Mouse (Mus musculus) cerebellum, postnatal 10 days (tissue): ENCODE measurements at regions not wholly inside any gene's neighbourhood (a gene's known extent, or its start where the extent isn't known, plus 50 kb on each side); places are given as distances from the start of the nearest gene placed in this dataset.

Experiments
- DNase-seq, 2 experiments: peaks; one replicate each; pipeline ENCODE4 v3.0.0; 2021; ENCODE audit warnings: mixed read lengths in 2 of 2

GRCm38 (mm10) chr4:39926021-39926591 lies 216.8 kb upstream of the Aco1 start:
- DNase-seq = no peak

GRCm38 (mm10) chr4:39926594-39926993 lies 216.3 kb upstream of the Aco1 start:
- DNase-seq = no peak

GRCm38 (mm10) chr4:39928491-39928890 lies 214.4 kb upstream of the Aco1 start:
- DNase-seq = no peak

- peak; percentile 18 to 25 for DNase-seq
Observed at GRCm38 (mm10) chr4:39934025-39934708, 208.7 kb upstream of the Aco1 start.

DNA sequence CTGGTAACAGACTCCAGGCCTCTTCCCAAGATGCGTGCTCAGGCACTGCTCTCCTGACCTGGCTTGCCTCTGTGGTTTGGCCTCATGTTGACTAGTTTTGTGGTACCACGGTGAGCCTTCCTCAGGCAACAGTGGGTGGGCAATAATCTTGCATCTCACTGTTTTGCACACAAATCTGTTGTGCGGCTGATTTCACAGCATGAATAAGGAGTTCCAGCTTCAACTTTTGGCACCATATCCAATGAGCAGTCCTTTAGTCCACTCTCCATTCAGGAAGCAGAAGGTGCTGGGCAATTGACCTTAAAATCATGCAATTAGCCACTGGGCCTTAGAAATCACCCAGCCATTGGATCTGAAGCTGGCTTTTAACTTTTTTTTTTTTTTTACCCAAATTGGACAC lies 184.2 kb upstream of the Aco1 start:
- DNase-seq = peak; percentile 67 to 79

- no peak for DNase-seq
Observed at GRCm38 (mm10) chr4:39967938-39968337, 174.9 kb upstream of the Aco1 start.

- no peak for DNase-seq
Observed at GRCm38 (mm10) chr4:39991358-39991757, 151.5 kb upstream of the Aco1 start.

DNA sequence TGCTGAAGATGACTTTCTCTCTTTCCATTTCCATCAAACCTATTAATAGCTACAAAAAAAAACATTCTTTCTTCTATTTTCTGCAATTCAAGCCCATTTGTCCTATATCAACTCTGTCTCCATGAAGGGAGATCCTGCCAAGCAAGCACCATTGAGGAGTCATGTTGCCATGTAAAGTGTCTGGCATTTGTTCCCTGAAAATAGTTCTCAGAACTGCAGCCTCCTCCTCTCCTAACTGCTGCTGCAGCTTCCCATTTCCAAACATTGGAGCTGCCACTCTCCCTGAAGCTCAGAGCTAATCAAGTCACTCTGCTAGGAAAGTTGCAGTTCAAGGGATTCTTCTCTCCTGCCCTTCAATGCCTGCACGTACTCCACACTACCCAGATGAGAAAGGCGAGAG lies 151.0 kb upstream of the Aco1 start:
- DNase-seq = no peak

GRCm38 (mm10) chr4:39998771-39999422 lies 144.0 kb upstream of the Aco1 start:
- no peak for DNase-seq

- peak; percentile 89 to 93 for DNase-seq
Observed at GRCm38 (mm10) chr4:40014666-40015065, 128.2 kb upstream of the Aco1 start.

- no peak for DNase-seq
Observed at GRCm38 (mm10) chr4:40016856-40017255, 126.0 kb upstream of the Aco1 start.

- peak; percentile 63 to 70 for DNase-seq
Observed at GRCm38 (mm10) chr4:40018208-40018607, 124.7 kb upstream of the Aco1 start.

DNA sequence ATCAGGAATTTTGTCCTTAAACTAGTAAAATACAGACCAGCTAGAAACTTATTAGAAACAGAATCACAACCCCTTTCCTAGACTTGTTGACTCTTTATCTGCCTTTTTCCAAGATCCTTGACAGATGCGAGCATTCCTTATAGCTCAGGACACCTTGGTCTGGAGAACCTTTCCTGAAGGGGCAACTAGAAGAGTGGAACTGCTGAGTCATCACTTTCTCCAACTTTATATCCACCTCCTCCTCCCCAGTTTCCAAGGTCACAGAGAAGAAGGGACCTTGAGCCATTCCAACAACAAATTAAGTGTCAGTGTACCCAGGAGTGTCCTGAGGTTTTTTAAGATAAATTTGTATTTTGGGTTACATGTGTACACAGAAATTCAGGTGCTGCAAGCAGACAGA lies 111.5 kb upstream of the Aco1 start:
- DNase-seq = no peak

DNA sequence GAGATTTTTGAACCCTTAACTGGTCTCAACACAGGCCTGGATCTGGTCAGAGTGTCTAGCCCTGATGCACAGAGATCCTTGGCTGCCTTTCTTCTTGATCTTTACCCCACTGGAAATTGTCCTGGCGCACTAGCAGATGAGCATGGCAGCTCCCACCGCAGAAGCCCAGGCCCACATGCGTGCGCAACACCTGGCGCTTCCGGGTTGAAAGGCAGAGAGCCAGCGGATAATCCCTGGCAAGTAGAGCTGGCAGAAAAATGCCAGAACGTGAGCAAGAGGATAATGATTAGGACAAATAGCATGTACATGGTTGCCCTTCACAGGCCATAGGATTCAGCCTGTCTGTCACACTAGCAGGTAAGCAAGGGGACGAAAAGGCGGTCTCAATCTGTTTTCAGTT lies 95.0 kb upstream of the Aco1 start:
- DNase-seq = peak; percentile 88 to 92

GRCm38 (mm10) chr4:40049086-40049485 lies 93.8 kb upstream of the Aco1 start:
- DNase-seq = peak; percentile 59 to 70

GRCm38 (mm10) chr4:40051848-40052247 lies 91.0 kb upstream of the Aco1 start:
- DNase-seq = no peak

GRCm38 (mm10) chr4:40053391-40053790 lies 89.5 kb upstream of the Aco1 start:
- no peak for DNase-seq

DNA sequence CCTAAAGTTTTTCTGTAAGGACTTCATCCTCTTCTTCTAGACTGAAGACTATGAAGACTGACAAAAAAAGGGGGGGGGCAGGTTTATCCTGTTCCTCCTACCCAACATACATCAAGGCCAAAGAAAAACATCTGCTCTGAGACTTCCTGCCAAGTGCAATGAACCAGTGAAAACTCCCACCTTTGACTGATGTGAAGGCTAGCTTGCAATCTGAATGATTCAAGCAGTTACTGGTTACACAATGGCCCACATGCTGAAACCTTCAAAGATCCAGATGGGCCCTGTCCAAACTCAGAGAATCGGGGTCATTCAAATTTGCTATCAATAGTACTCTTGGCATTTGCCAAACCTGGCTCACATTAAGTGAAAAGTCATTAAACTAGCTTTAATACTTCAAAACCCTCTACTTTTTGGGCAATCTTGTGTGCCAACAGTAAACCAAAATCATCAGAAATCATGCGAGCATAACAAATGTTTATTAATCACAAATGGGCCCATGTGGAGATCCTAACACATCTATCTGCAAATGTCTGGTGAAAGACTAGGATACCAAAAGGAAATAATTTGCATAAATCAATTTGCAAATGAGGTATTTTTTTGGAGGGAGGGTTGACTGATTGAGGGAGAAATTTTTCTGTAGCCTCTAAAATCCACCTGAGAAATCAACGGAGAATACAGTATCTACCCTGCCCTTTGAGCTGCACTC lies 79.0 kb upstream of the Aco1 start:
- DNase-seq = peak; percentile 30 to 44

DNA sequence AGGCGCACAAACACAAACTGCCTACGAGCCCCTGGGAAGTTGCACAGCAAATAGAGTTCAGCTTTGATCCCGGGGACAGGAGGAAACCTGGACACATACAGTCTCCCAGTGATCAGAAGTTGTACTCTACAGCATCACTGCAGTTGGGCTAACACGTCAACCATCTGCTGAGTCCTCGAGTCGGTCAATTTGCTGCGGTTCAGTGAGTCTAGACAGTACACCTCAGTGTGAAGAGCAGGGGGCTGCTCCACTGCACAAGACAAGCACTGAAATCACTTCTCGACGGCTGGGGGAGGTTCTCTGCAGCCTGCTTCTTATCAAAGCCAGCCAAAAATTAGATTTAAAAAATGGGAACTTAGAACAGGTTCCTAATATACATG lies 78.4 kb upstream of the Aco1 start:
- DNase-seq = peak; percentile 51 to 68

GRCm38 (mm10) chr4:40070959-40071634 lies 71.8 kb upstream of the Aco1 start:
- DNase-seq = peak; percentile 46 to 64

DNA sequence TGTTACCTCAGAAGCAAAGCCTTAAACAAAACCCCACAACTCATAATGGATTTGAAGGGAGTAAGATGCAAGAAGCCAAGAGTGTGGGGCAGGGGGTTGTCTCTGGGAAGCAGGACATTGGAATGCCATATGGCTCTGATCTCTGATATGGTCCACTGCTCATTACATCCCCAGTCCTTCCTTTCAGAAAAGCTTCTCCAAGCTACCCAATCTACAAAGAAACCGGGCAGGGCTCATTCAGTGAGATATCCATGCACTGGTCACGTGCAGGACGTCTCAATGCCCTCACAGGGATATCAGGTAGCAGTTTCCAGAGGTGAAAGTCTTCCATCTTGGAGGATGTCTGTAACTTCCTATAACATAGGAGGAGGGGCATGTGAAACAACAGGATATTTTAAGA lies 61.8 kb upstream of the Aco1 start:
- no peak for DNase-seq

DNA sequence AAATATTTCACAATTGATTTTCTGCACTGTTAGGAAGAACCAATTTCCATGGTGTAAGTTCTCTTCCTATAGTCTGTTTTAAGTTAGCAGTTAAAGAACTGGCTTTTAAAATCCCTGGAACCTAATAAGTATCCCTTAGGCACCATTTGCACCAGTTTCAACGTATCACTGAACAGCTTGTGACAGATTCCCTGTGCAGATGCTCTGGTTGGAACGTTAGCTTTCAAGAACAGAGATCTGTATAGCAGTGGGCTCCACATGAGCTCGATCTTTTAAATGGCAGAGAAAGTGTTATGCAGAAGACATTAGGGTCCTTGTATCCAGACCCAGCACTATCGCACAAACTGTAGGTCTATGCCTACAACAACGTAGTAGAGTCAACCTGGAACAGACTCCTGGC lies 52.6 kb upstream of the Aco1 start:
- no peak for DNase-seq
